Mouse (Mus musculus) spleen, postnatal 4 days (tissue): ENCODE data around the gene Nckap5.

Experiments used
- DNase-seq, 2 experiments: peaks; one replicate each; pipeline ENCODE4 v3.0.0; 2022; ENCODE audit warnings: low spot score in 2 of 2

Gene Nckap5

DNA sequence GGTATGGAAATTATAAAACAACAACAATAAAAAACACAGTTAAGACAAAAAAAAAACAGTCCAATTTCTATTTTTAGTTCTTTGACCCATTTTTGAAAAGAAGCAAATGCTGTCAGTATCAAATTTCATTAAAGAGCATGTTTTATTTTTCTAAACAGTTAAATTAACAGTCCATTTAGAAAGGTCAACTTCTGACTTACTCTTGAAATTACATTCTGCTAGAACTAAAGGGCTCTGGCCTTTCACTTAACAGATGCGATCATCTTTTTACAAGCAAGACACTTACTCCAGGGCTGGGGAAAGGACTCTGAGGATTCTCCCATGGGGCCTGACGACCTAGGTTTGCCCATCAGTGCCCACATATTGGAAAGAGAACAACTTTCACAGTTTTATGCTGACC lies 359.2 kb downstream of the Nckap5 start:
- DNase-seq: no peak

DNA sequence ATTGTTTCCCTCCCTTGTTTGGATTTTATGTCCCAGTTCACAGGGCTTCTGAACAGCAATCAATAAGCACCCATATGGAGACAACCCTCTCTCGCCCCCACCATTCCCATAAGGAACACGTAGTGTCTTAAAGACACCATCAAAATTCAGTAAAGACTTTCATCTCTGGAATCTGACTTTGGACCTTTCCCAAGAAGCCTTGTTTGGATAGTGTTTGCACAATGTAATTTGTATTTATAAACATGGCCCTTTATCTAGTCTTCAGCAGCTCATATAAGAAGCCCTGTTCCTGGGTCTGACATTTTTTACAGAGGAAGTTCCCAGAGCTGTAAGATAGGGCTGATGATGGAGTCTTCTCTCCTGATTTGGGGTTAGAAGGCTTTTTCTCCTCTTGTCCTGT lies 359.7 kb downstream of the Nckap5 start:
- DNase-seq: no peak

DNA sequence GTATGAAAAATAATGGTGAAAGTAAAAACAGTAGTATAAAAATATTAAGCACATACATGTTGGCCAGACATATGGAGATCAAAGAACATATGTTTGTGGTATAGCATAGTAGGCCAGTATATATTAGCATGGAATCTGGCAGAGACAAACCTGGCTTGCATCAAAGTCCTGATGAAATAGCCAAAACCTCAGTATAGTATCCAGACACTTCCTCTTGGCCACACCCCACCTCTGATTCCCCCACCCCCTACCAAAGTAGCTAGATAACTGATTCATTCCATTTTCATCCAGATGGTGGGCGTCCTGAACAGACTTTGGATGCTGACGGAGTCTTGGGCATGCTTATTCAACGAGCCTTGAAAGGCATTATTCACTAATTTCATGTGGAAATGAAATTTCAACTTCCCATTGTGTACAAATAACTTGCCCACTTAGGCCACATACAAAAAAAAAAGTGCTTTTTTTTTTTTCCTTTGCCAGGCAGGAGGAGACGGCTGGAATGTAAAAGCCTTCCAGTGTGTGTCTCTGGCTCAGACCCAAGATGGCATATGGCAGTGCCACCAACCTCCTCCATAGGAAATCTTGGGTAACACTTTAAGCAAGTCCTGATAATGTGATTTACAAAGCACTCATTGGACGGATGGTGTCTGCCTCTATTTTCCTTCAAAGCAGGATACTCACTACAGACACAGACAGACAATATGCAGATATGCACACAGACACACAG lies 360.6 kb downstream of the Nckap5 start:
- DNase-seq: no peak

DNA sequence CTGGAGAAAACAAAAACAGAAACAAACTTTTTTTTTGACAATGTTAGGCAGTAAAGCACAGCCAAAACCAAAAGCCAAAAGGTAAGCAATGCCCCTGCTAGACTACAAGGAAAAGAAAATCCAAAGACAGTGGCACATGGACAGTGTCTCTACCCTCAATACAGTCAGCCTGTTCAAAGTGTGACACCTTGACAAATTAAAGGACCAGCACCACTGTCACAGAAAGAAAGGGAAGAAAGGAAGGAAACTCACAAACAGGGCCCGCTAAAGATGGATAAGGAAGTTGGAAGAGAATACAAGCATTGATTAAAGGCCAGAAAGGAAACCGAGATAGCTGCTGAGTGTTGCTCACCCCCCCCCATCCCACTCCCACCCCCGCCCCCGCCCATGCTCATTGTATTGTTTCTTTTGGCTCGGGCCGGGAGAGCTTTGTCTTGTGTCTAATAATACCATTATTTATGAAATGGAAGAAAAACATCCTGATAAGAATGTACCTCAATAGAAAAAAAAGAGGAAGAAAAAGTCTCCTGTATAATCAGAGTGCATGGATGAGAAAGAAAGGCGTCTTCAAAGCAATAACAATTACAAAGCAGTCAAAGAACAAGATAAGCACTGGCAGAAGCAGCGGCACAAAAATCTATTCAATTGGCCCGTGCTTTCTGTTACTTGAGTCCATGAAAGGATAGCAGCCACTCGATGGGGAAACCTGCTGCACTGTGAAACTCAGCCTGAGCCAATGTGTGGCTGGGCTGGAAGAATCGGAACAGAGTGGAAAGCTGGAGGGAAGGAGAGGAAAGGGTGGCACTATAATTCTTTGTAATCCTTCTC lies 368.9 kb downstream of the Nckap5 start:
- DNase-seq: no peak

DNA sequence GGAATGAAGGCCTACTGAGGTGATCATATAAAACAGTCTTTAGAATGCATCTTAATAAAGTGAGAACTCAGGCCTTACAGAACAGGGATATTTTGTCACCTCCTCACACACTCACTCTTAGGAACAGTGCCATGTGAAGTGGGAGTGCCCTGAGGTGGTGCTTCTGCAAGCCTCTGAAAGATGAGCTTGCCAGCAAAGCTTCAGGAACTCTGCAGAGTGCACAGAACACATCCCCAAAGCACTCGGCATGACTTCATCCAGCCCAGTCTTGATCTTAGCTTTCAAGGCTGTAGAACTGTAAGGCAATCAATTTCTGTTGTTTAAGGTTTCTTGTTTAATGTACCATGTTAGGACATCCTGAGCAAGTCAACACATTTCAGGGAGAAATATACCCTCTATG lies 372.9 kb downstream of the Nckap5 start:
- DNase-seq: no peak

DNA sequence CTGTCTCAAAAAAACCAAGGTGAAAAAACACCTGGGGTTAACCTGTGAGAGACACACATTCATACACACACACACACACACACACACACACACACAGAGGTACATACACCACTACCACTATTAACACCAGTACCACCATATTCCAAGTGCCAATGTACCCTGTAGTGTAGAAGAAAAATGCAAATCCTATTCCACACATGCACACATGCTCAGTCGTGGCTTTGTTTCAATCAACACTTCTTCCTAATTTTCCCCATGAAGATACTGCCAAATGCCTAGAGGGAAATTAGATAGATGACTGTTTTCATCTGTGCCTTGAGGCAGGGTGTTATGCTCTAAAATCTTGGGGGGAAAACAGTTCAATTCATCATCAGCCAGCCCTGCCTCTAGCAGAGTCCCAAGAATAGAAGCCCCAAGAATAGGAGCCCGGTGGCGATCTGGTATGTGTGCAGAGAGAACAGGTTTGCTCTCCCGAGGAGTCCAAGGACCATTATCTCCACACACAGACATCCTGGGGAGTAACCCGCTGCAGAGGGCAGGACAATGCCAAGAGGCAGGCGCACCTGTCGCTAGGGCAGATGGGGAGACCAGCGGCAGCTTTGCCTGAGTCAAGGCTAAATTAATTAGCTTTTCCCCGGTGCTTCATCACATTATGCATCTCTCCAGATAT lies 376.0 kb downstream of the Nckap5 start:
- no peak for DNase-seq

DNA sequence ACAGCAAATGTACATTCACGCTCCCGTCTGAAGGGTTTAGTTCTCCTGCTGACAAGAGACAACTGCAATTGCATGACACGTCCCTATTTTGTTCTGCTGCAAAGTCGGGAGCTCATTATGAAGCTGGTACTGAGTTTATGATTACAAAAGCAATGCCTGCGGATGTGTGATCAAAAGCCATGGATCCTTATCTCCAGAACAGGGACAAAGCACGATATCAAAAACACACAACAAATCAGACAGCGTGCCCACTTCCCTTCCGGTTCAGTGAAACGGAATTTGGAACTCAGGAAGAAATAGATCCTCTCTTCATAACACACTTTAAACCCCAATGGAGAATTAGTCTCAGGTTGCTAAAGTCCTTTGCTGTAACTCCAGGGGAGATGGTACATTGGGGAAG lies 379.1 kb downstream of the Nckap5 start:
- DNase-seq: no peak

DNA sequence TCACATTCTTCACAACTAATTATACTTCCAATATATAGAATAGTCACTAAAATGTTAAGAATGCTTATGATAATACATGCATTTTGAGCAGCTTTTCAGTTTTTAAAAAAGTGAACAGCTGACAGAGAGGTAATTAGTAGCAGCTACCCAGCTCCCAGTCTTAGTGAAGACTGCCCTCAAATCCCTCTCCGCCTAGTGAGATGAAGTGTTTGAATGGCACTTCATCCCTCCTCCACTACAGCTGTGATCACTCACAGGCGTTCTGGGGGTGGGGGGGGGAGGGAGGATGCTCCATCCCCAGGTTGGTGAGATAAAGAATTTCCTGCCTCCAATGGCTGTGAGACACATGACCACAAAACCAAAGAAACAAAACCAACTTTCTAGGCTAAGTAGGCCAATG lies 381.2 kb downstream of the Nckap5 start:
- no peak for DNase-seq

DNA sequence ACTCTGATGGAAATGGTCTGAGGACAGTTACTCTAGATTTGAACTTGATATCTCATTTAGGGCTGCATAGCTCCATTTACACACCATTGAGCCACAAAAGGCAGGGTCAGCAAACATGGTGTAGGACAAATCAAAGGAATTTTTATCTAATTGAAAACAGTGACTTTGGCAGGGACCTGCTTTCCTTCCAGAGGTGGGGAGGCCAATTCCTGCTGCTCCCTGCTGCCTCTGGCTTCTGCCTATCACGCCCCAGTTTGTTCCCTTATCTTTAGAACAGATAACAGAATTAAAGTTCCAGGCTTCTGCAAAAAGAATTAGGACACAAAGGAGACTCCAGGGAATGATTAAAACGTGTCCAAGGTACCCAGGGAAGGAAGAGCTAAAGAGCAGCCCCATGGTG lies 386.7 kb downstream of the Nckap5 start:
- DNase-seq: no peak

DNA sequence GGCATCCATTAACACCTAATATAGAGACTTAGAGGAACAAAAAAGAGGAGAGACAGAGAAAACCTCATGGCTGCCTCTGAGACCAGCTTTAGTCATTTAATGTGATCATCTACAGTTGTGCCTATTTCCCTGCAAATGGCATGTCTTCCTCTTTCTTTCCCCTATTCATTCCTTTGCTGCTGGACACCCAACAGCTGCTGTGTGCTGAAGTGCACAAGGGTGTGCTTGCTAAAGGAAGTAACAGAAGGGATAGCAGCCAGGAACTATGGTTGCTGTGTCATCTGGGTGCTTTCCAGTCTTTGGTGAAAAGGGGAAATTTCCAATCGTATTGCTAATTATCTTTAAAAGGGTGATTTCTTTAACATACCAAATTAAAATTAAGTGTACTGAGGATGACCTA lies 387.9 kb downstream of the Nckap5 start:
- DNase-seq: no peak

DNA sequence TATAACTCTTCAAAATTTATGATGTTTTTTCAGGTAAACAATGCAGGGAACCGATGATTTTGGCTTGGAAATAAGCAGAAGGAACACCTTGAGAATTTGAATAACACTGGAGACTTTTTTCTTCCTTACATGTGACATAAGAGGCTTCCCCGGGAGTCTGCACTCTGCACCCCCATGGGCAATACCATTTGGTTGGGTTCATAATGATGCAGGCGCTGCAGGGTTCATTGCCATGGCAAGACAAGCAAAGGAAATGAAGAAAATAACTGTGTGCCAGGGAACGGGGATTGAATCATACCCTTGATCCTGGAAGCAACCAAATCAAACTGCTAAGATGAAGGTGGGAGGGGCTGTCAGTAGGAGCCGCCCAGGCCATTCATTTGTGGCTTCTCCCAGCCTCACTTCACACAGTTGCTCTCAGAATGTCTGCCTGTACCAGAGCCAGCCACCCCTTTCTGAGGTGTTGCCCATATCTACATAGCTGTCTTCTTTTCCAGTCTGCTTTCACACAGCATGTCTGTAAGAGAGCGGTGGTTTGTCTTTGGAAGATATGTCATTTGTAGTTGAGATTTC lies 392.5 kb downstream of the Nckap5 start:
- no peak for DNase-seq

DNA sequence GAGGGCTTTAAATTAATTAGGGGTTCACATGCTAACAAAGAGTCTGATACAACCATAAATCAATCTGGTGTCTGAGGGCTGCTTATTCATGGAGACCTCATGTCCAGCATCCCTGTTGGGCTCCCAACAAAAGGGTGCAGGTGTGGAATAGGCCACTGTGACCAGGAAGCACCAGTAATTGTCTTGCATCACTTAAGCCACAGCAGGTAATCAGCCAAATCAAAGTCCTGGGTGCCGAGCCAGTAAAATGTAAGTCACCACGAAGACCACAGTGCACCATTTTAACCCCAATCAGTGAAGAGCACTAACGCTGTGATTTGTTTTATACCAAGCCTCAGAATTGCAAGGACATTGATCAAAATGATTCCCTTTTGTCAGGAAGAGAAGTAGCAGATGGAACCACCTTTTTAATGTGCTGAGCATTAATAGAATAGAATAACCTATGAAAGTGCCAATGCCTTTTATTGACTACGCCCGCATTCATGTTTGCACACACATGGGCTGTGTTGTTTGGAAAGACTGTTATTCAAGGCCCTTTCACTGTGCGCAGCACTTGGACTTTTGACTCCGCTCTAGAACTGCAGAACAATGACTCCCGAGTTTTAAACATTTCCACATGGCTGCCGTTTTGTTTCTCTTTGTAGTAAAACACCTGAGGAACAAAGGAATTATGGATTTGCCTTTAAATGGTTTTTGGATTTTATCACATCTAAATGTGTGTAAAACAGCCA lies 393.5 kb downstream of the Nckap5 start:
- no peak for DNase-seq

DNA sequence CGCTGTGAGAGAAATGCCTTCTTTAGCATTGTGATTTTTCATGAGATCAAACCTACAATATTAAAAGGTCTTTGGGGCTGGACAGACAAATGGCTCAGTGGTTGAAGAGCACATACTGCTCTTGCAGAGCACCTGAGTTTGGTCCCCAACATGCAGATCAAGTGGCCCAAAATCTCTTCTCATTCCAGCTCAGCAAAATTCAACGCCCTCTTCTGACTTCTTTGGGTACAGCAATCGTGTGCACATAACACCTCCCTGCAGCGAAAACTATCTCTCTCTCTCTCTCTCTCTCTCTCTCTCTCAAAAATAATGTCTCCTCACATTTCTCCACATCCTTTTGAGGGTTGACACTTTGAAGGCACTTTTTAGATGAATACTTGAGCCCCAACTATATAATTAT lies 398.3 kb downstream of the Nckap5 start:
- no peak for DNase-seq

DNA sequence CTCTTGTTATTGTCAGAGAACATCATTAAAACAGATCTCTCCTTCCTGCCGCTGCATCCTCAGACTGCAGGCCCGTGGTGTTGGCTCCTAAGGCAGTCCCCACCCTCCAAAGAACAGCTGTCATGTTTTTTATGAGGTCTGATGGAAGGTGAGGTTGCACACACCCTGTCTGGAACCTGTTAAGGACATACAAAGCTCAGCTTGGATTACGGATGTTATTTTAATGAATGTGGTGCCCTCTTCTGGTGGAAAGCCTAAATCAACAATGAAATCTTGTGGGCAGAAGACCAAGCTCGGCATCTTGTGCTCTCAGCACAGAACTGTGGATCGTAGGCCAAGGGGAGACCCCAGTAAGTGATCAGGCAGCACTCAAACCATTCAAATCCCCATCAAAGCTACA lies 399.0 kb downstream of the Nckap5 start:
- DNase-seq: no peak

DNA sequence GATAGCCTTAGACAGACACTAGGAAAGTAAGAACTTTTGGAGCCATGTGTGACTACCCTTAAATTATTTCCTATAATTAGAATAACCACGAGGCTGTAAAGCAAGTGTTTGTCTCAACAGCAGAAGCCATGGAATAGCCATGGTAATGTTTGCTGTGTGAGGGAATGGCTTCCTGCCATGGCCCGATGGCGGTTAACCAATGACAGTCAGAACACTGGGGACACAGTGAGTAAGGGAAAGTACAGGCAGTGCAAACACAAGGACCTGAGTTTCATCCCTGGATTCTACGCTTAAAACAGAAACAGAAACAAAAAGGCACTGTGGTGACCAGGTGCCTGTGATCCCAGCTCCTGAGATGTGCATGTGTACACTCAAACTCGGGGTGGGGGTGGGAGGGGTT lies 419.2 kb downstream of the Nckap5 start:
- no peak for DNase-seq

DNA sequence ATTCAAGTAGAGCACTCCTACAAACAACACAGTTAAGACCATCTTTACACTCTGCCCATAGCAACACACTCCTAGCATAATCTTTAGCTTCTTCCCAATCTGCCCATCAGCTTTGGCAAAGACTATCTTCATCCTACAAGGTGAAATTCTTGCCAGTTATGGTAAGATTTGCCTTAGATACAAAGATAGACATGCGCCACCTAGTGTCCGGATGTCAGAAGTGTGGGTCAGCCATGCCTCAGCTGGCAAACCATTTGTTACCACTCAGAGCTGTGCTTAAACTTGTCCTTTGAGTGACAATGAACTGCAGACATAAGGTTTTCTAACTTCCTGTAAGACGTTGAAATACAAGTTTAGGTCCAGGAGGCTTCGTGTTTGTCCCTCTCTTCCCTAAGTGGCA lies 422.7 kb downstream of the Nckap5 start:
- peak; percentile 16 to 69 for DNase-seq

DNA sequence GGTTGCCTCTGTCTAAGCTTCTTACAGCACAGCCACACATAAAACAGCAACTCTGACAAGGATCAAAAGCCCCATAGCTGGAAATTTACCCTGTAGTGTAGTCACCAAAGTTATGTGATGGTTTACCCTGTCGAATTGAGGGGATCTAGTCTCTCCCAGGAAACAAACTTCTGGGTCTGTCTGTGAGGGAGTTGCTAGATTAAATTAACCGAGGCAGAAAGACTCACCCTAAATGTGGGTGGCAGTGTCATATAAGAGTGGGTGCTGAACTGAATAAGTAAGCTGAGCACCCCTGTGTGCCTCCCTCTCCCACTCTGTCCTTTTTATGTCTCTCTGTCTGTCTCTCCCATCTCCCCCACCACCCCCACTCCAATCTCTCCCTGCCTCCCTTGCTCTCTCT lies 425.1 kb downstream of the Nckap5 start:
- no peak for DNase-seq

DNA sequence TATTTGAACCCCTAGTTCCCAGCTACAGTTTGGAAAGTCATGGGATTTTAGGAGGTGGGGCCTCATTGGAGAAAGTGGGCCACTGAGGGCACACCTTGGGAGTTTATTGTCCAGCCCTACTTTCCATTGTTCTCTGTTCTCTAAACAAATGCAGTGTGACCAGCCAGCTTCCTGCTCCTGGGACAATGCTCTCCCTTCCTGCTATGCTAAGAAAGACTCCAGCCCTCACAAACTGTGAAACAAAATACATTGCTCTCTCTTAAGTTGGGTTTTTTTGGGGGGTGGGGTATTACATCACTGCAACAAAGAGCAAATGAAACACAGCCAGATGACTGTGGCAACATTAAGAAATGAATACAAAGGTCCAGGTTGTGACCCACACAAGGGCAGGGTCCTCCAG lies 426.6 kb downstream of the Nckap5 start:
- DNase-seq: no peak

DNA sequence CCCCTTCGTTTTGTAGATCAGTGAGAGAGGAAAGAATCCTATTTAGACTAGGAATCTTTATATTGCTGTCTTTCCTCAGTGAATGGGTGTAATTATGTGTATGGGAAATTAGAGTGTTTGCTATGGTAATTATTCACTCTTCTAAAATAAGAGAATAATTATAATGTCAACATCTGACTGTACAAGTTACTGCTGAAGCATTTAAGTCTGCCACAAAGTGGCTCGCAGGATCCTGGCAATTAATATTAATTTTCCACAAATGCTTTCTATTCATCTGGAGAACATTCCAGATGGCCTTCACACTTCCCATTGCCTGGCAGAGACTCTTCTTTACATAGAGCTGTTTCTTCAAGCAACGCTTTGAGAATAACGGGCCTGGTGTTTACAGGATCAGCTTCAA lies 439.4 kb downstream of the Nckap5 start:
- no peak for DNase-seq

DNA sequence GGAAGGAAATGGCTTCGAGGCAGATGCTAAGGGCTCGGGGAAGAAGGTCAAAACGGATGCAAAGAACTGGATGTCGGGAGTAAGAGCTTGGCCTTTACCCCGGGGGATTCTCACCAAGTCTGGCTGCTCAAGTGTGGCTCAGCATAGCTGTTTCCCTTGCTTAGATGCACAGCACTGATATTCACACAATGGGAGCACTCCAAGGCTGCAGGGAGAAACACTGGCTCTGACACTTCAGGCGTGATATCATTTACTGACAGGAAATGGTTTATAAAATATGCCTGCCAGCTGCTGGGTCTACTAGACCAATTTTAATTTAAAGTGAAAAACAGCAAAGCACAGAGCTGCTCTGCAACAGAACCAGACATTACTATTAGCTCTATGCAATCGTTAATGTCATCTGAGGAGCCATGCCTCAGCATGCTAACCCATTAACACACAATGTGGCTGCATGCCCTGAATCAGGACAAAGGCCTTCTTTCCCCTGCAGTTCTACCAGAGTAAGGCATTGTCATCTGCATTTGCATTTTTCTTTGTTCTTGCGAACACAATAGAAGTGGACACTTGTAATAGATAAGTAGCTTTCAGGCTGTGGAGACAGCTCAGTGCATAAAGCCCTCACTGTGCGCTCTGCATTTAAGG lies 453.1 kb downstream of the Nckap5 start:
- DNase-seq: no peak

DNA sequence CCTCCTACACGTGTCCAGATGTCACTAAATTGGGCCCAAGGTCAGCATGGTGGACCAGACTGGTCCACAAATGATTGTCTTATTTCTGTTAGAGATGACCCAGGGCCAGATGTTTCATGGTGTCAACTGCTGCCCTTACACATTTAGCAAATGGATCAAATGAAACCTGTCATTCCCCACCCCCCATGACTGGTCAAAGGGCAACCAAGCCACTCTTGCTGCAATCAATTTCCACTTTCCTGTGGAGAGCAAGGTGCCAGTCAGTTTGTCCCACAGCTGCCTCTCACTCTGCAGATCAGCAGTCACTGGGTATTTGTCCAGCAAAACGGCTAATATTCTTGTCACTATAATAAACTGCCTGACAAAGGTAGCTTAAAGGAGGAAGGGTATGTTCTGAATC lies 463.9 kb downstream of the Nckap5 start:
- no peak for DNase-seq
